Mouse (Mus musculus) CD8-positive naive resting alpha-beta T cell, adult 57 days (primary cell): ENCODE data around the gene Olfr704. TPM values are rescaled to one million over a fixed set of nuclear protein-coding genes. Genes with fewer than 3 reads are reported as not detected.

Source experiments
- total RNA-seq: library from RNA; stranded (reverse); gene quantifications from one replicate; pipeline ENCODE4 v1.2.4, GENCODE M21; 2023

Gene Olfr704
- total RNA-seq = not detected

DNA sequence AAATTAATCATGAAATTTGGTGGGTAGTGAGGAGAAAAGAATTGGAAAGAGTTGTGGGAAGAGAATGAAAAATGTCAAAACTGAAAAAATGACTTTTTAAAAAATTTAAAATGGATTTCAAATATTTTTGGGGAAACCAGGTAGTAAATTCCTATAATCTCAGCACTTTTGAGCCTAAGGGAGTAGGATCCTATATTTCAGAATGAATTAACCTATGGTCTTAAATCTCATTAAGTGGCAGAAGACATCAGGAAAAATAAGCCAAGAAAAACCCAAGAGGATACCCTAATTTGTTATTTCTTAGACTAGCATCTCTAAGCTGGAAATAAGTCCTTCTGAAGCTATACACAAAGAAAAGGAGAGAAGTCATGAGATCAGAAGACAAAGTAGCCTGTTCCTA is at the start of gene Olfr704:
Gene Olfr704, plus strand, starts transcription at position 301 of the 400 bp plus-strand sequence.

GRCm38 (mm10) chr7:106813829-106814228 is 49.2 kb upstream of the Olfr704 start, which contains the start of gene Olfr701:
TSS of gene Olfr701 (plus strand) at chr7:106814129.

DNA sequence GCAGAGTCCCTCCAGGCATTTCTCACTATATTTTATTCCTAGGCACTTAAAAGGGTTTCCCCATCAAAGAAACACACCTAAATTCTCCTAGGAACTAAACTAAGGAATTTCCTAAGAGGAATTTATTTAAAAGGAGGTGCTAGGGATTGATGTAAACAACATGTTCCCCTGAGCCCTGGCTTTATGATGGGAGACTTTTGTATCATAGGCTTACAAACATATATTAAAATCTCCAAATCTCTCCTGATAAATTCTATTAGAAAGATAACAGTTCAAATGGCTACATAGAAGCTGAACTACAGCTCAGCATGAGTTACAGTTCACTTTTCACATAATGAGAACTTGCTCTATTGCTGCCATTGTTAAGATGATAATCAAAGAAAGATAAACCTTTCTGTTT is 29.2 kb upstream of the Olfr704 start, which contains the start of gene Olfr702:
Gene Olfr702, minus strand, starts transcription at position 101 of the 400 bp plus-strand sequence.

DNA sequence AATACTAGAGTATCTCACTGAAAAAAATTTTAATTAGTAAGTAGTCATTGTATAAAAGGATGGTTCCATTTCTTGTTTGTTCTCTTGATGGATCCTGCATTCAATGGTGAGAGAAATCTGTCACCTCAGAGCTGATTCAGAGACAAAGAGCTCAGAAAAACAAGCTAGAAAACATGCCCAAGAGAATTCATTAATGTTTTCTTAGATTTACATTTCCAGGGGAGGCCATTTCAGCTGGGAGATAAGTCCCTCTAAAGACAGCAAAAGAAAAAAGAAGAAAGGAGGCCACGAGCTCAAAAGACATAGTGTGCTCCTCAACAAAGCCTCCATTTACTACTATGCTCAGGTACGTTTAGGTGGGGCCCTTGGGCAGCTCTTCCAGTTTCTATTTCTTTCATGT is 19.9 kb upstream of the Olfr704 start, which contains the start of gene Olfr703:
Gene Olfr703, plus strand, starts transcription at position 301 of the 400 bp plus-strand sequence.

GRCm38 (mm10) chr7:106876791-106877190 is 13.8 kb downstream of the Olfr704 start, which contains the start of gene Olfr705:
TSS of gene Olfr705 (minus strand) at chr7:106876891.

DNA sequence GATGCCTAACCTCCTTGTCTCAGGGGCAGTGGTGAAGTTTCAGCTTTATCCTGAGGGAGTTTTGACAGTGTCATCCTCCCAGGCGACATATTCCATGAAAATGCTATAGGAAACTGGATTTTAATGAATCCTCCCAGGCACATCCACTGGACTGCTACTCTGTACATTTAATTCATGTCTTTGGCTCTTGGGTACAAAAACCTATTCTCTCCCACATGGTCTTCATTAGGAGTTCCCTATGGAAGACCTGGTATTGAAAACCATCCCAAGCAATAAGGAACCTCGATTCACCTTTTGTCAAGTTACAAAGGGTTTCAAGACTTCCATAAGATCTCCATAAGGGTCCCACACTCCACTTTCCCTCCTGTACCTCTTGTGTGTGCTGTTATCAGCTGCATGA is 25.1 kb downstream of the Olfr704 start, which contains the start of gene Olfr706:
Gene Olfr706, minus strand, starts transcription at position 101 of the 400 bp plus-strand sequence.

GRCm38 (mm10) chr7:106901141-106901540 is 38.2 kb downstream of the Olfr704 start, which contains the start of gene Olfr707:
TSS of gene Olfr707 (minus strand) at chr7:106901241.

DNA sequence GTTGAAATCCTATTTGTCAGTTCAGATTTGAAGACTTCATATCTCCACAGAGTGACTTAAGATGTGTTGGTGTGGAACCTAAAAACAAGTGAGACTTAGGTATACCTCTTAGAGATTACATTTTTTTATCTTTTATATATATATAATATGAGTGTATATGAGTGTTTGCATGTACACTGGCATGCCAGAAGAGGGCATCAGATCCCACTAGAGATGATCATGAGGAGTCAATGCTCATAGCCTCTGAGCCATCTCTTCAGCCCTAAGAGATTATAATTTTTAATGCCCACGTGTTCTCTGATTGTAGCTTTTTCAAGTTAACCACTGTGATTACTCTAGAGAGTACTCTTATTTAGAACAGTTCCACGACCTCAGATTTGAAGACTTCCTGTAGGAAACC is 44.7 kb downstream of the Olfr704 start, which contains the start of gene Olfr1532-ps1:
Gene Olfr1532-ps1, plus strand, starts transcription at position 326 of the 400 bp plus-strand sequence.

Other genes starting within 250 kb of the Olfr704 start
- not detected for gene Olfr693, start 182.6 kb upstream of the Olfr704 start, total RNA-seq
- gene Olfr694, start 171.4 kb upstream of the Olfr704 start, total RNA-seq = not detected
- not detected for gene Olfr695, start 146.8 kb upstream of the Olfr704 start, total RNA-seq
- not detected for gene Olfr697, start 120.7 kb upstream of the Olfr704 start, total RNA-seq
- not detected for gene Olfr698, start 107.8 kb upstream of the Olfr704 start, total RNA-seq
- gene Olfr699, start 70.0 kb upstream of the Olfr704 start, total RNA-seq = not detected
- gene Olfr700, start 54.4 kb upstream of the Olfr704 start, total RNA-seq = not detected
- gene Olfr701, start 49.1 kb upstream of the Olfr704 start, total RNA-seq = not detected
- gene Olfr702, start 29.3 kb upstream of the Olfr704 start, total RNA-seq = not detected
- not detected for gene Olfr703, start 19.8 kb upstream of the Olfr704 start, total RNA-seq
- not detected for gene Olfr705, start 13.7 kb downstream of the Olfr704 start, total RNA-seq
- gene Olfr706, start 25.0 kb downstream of the Olfr704 start, total RNA-seq = not detected
- not detected for gene Olfr707, start 38.1 kb downstream of the Olfr704 start, total RNA-seq
- gene Olfr1532-ps1, start 44.8 kb downstream of the Olfr704 start, total RNA-seq = not detected
- 0.12 TPM for gene Olfr709-ps1, start 69.0 kb downstream of the Olfr704 start, total RNA-seq
- not detected for gene Olfr710, start 85.1 kb downstream of the Olfr704 start, total RNA-seq
- not detected for gene Olfr6, start 100.8 kb downstream of the Olfr704 start, total RNA-seq
- gene Olfr711, start 112.3 kb downstream of the Olfr704 start, total RNA-seq = not detected
- gene Olfr2, start 142.9 kb downstream of the Olfr704 start, total RNA-seq = not detected
- gene Olfr713, start 168.0 kb downstream of the Olfr704 start, total RNA-seq = not detected
- gene Olfr714, start 207.8 kb downstream of the Olfr704 start, total RNA-seq = not detected
- not detected for gene Olfr17, start 230.0 kb downstream of the Olfr704 start, total RNA-seq
- gene Olfr715b, start 247.2 kb downstream of the Olfr704 start, total RNA-seq = not detected